Mouse (Mus musculus): ENCODE results near the gene Adcy7. TPM values are rescaled to one million over a fixed set of nuclear protein-coding genes. Genes with fewer than 3 reads are reported as not detected.

Gene Adcy7
- polyA plus RNA-seq, 1 experiment from 2014 or later = 11.3 TPM

DNA sequence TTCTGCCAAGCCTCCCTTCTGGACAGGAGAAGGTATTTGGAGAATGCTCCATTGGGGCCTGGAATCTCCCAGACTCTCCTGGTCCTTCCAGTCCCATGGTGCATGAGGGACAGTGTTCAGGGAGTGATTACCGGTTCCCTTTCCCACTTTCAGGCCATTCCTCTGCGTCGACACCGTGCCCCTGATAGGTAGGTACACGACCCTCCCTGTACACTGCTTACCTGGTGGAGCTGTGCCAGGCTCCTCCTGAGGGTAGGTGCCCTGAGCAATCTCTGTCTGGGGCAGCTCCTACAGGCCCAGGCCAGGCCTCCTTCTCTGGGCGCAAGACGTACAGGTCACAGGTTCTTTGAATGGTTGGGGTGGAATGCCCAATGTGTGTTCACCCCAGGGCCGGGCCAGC is 45.9 kb downstream of the Adcy7 start:
- WGBS = 91% methylated on average over 8 of the region's 8 CpGs
- ATAC-seq (ENCODE audit: insufficient read depth) = no peak
- TF ChIP-seq CTCF (IDR thresholded peaks at IDR 0.05; ENCODE audit: low read depth) = no peak
- H3K36me3 ChIP-seq (ENCODE audit: insufficient read depth) = 0 out of 2 replicates have a peak, but pooled peaks cover under 1% of the 10 kb centered on the region
- peaks cover 8% of the 10 kb centered on the region for H3K4me1 ChIP-seq (ENCODE audit: insufficient read depth)
- no peak overlapping the region for H3K9ac ChIP-seq
- H3K27ac ChIP-seq (ENCODE audit: low read depth) = no peak overlapping the region
- H3K4me2 ChIP-seq = no peak overlapping the region
- H3K4me3 ChIP-seq (ENCODE audit: low read depth, low read length) = no peak overlapping the region
- no peaks in the 10 kb centered on the region for H3K27me3 ChIP-seq (ENCODE audit: insufficient read depth, low read length)
- H3K9me3 ChIP-seq (ENCODE audit: low read depth, low read length) = no peaks in the 10 kb centered on the region
- DNase-seq = no peak

DNA sequence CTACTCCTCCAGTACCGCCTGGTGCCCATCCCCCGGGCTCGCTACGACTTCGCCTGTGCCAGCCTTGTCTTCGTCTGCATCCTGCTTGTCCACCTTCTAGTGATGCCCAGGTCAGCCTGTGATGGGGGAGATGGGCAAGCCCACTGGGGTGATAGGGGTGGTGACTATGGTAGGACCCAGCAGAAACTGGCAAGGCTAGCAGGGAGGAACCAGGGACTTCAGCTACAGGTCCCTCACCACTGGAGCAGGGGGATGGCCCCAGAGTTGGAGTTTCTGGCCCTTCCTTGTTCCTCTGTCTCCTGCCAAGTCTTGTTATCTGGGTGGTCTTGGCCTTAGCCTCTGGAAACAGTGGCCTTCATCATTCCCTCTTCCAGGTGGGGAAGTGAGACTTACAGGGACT is 47.9 kb downstream of the Adcy7 start:
- DNase-seq = no peak
- TF ChIP-seq CTCF (IDR thresholded peaks at IDR 0.05; ENCODE audit: low read depth) = no peak
- 91% methylated on average over 6 of the region's 6 CpGs for WGBS
- Histone ChIP-seq H3K9me3 (ENCODE audit: low read depth, low read length) (no peaks in the 10 kb centered on the region), H3K4me1 (ENCODE audit: insufficient read depth) (peaks cover 15% of the 10 kb centered on the region), H3K27ac (ENCODE audit: low read depth) (no peak overlapping the region), H3K27me3 (ENCODE audit: insufficient read depth, low read length) (no peaks in the 10 kb centered on the region), H3K4me3 (ENCODE audit: low read depth, low read length) (no peak overlapping the region), H3K9ac (no peak overlapping the region), H3K4me2 (no peak overlapping the region), H3K36me3 (ENCODE audit: insufficient read depth) (peaks cover 12% of the 10 kb centered on the region; the same call in 1 of the 2 replicates)
- ATAC-seq (ENCODE audit: insufficient read depth) = no peak

DNA sequence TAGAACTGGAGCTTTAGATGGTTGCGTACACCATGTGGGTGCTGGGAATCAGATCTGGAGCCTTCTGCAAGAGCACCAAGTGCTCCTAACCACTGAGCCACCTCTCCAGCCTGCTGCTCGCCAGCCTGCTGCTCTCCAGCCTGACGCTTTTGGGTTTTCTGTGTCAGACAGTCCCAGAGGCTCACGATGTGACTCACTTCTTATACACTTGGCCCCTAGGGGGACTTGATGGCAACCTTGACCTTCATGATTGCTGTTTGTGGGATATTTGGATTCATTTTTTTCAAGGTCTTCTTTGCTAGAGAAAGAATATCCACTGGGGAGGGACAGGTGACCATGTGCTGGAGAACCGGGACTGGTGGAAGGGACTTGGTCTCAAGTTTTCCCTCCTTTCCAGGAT is 49.2 kb downstream of the Adcy7 start:
- H3K27ac ChIP-seq (ENCODE audit: low read depth) = no peak overlapping the region
- no peak overlapping the region for H3K4me2 ChIP-seq
- ATAC-seq (ENCODE audit: insufficient read depth) (no peak), DNase-seq (no peak)
- 88% methylated on average over 5 of the region's 5 CpGs for WGBS
- H3K4me3 ChIP-seq (ENCODE audit: low read depth, low read length) = no peak overlapping the region
- peaks cover 22% of the 10 kb centered on the region for H3K4me1 ChIP-seq (ENCODE audit: insufficient read depth)
- H3K36me3 ChIP-seq (ENCODE audit: insufficient read depth) = peaks cover 23% of the 10 kb centered on the region
- H3K9ac ChIP-seq = no peak overlapping the region
- no peaks in the 10 kb centered on the region for H3K27me3 ChIP-seq (ENCODE audit: insufficient read depth, low read length)
- no peak for TF ChIP-seq CTCF (IDR thresholded peaks at IDR 0.05; ENCODE audit: low read depth)
- H3K9me3 ChIP-seq (ENCODE audit: low read depth, low read length) = no peaks in the 10 kb centered on the region

DNA sequence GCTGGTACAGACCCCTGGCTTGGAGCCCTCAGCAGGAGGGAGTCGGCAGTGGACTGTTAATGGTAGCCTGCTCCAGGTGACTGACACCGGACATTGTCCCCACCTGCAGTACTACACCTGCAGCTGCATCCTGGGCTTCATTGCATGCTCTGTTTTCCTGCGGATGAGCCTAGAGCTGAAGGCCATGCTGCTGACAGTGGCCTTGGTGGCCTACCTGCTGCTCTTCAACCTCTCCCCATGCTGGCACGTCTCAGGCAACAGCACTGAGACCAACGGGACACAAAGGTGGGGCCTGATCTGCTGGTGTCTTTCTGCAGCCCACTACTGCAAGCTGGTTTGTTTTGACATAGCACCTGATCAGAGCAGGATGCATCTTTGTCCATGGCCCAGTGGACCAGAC is 51.3 kb downstream of the Adcy7 start:
- no peak for TF ChIP-seq CTCF (IDR thresholded peaks at IDR 0.05; ENCODE audit: low read depth)
- H3K36me3 ChIP-seq (ENCODE audit: insufficient read depth) = peaks cover 44% of the 10 kb centered on the region
- DNase-seq (no peak), ATAC-seq (ENCODE audit: insufficient read depth) (no peak)
- H3K4me3 ChIP-seq (ENCODE audit: low read depth, low read length) = no peak overlapping the region
- WGBS = 83% methylated on average over 5 of the region's 5 CpGs
- no peak overlapping the region for H3K27ac ChIP-seq (ENCODE audit: low read depth)
- H3K4me2 ChIP-seq = no peak overlapping the region
- H3K9ac ChIP-seq = no peak overlapping the region
- H3K27me3 ChIP-seq (ENCODE audit: insufficient read depth, low read length) = no peaks in the 10 kb centered on the region
- peaks cover 16% of the 10 kb centered on the region for H3K4me1 ChIP-seq (ENCODE audit: insufficient read depth)
- no peaks in the 10 kb centered on the region for H3K9me3 ChIP-seq (ENCODE audit: low read depth, low read length)

DNA sequence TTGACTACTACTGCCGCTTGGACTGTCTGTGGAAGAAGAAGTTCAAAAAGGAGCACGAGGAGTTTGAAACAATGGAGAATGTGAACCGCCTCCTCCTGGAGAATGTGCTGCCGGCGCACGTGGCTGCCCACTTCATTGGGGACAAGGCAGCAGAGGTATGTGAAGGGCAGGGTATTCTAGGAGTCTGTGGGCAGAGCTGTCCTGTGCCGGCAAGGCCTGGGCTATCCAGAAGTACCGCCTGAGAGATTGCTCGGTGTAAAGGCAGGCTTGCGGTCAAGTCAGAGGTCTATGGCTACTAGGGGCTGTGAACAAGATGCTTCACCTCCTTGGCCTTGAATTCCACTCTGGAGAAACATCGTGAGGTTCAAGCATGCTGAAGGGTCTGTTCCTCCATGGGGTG is 52.6 kb downstream of the Adcy7 start:
- Histone ChIP-seq H3K9ac (no peak overlapping the region), H3K27ac (ENCODE audit: low read depth) (0 out of 2 replicates have a peak overlapping the region, but pooled peaks have one; percentile 1), H3K4me3 (ENCODE audit: low read depth, low read length) (no peak overlapping the region), H3K4me1 (ENCODE audit: insufficient read depth) (peaks cover 16% of the 10 kb centered on the region), H3K9me3 (ENCODE audit: low read depth, low read length) (no peaks in the 10 kb centered on the region), H3K27me3 (ENCODE audit: insufficient read depth, low read length) (no peaks in the 10 kb centered on the region), H3K36me3 (ENCODE audit: insufficient read depth) (peaks cover 56% of the 10 kb centered on the region), H3K4me2 (no peak overlapping the region)
- TF ChIP-seq CTCF (IDR thresholded peaks at IDR 0.05; ENCODE audit: low read depth) = no peak
- ATAC-seq (ENCODE audit: insufficient read depth) (peak; percentile 41; the same call in 1 of the 2 replicates), DNase-seq (no peak)
- 45% methylated on average over 11 of the region's 11 CpGs for WGBS

DNA sequence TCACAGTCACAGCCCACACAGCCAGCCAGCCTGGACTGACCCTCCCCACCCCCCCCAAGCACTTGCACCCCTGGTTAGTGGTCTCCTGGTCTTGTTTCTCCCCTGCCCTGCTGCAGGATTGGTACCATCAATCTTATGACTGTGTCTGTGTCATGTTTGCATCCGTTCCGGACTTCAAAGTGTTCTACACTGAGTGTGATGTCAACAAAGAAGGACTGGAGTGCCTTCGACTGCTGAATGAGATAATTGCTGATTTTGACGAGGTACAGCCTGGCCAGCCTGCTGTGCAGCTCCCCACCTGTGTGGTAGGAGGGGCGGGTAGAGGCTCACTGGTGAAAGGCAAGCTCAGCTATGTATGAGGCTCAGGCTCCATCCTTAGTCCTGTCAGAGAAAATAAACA is 53.0 kb downstream of the Adcy7 start:
- peaks cover 16% of the 10 kb centered on the region for H3K4me1 ChIP-seq (ENCODE audit: insufficient read depth)
- H3K4me2 ChIP-seq = no peak overlapping the region
- DNase-seq = peak; percentile 80
- ATAC-seq (ENCODE audit: insufficient read depth) = peak; percentile 79
- TF ChIP-seq CTCF (IDR thresholded peaks at IDR 0.05; ENCODE audit: low read depth) = no peak
- no peak overlapping the region for H3K9ac ChIP-seq
- H3K27me3 ChIP-seq (ENCODE audit: insufficient read depth, low read length) = no peaks in the 10 kb centered on the region
- peak overlapping the region; percentile 43 for H3K27ac ChIP-seq (ENCODE audit: low read depth)
- no peak overlapping the region for H3K4me3 ChIP-seq (ENCODE audit: low read depth, low read length)
- no peaks in the 10 kb centered on the region for H3K9me3 ChIP-seq (ENCODE audit: low read depth, low read length)
- peaks cover 61% of the 10 kb centered on the region for H3K36me3 ChIP-seq (ENCODE audit: insufficient read depth)
- WGBS = 8% methylated on average over 5 of the region's 5 CpGs

DNA sequence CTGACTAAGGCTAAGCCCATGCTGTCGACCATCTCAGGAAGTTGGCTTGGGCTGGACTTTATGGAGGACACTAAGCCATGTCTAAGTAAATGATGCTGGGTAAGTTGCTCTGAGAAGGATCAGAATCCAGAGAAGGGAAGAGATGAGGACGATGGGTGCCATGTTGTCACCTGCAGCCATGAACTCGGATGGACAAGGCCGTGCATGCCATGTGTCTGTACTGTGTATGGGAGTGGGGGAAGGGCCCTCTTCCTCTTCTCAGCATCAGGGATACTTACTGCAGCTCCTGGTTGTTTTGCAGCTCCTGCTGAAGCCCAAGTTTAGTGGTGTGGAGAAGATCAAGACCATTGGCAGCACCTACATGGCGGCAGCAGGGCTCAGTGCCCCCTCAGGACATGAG is 53.6 kb downstream of the Adcy7 start:
- 55% methylated on average over 5 of the region's 5 CpGs for WGBS
- ATAC-seq (ENCODE audit: insufficient read depth) = 0 out of 2 replicates have a peak, but pooled peaks have one; percentile 22

DNA sequence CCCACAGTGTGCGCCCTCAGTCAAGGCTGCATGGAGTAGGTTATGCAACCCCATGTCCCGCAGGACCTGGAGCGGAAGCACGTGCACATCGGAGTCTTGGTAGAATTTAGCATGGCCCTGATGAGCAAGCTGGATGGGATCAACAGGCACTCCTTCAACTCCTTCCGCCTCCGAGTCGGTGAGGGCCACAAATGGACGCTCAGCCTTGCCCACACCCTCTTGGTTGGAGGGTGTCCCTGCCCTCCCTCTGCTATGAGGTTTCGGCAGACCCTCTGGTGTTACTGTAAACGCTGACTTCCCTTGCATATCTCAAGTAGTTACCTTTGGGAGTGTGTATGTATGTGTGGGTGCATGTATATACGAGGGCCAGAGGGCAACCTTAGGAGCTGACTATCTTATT is 54.1 kb downstream of the Adcy7 start:
- WGBS = 59% methylated on average over 12 of the region's 12 CpGs
- Histone ChIP-seq H3K9me3 (ENCODE audit: low read depth, low read length) (no peaks in the 10 kb centered on the region), H3K4me1 (ENCODE audit: insufficient read depth) (peaks cover 16% of the 10 kb centered on the region), H3K27ac (ENCODE audit: low read depth) (no peak overlapping the region), H3K27me3 (ENCODE audit: insufficient read depth, low read length) (no peaks in the 10 kb centered on the region), H3K9ac (no peak overlapping the region), H3K4me3 (ENCODE audit: low read depth, low read length) (no peak overlapping the region), H3K4me2 (no peak overlapping the region), H3K36me3 (ENCODE audit: insufficient read depth) (peaks cover 72% of the 10 kb centered on the region)
- ATAC-seq (ENCODE audit: insufficient read depth) = no peak
- no peak for TF ChIP-seq CTCF (IDR thresholded peaks at IDR 0.05; ENCODE audit: low read depth)
- DNase-seq = peak; percentile 17

More for the DNA sequence above, 53.6 kb downstream of the Adcy7 start:
- Histone ChIP-seq H3K9me3 (ENCODE audit: low read depth, low read length) (no peaks in the 10 kb centered on the region), H3K27ac (ENCODE audit: low read depth) (peak overlapping the region; percentile 43; the same call in 1 of the 2 replicates), H3K36me3 (ENCODE audit: insufficient read depth) (peaks cover 67% of the 10 kb centered on the region), H3K27me3 (ENCODE audit: insufficient read depth, low read length) (no peaks in the 10 kb centered on the region), H3K4me1 (ENCODE audit: insufficient read depth) (peaks cover 16% of the 10 kb centered on the region), H3K4me3 (ENCODE audit: low read depth, low read length) (no peak overlapping the region), H3K4me2 (no peak overlapping the region), H3K9ac (no peak overlapping the region)
- TF ChIP-seq CTCF (IDR thresholded peaks at IDR 0.05; ENCODE audit: low read depth) = no peak
- DNase-seq = no peak
